Mouse (Mus musculus) kidney, embryonic 15.5 days (tissue): ENCODE data around the gene Zfp949. TPM values are rescaled to one million over a fixed set of nuclear protein-coding genes. Genes with fewer than 3 reads are reported as not detected.

Experiments used
- ATAC-seq: fragments of 200-750 bp; cut with Nextera tagmentation; replicated peaks from 2 replicates; pipeline ENCODE4 v1.8.0; 2017; ENCODE audit warnings: moderate TSS enrichment; ENCODE audit not compliant: low FRiP score
- H3K27ac ChIP-seq: fragments of 300-500 bp; sonication (generic); 2 replicates; pipeline ENCODE4 v1.5.1; 2015; ENCODE audit warnings: mild to moderate bottlenecking, inconsistent platforms
- H3K27me3 ChIP-seq: fragments of 300-500 bp; sonication (generic); 2 replicates; pipeline ENCODE4 v1.6.1; 2015; ENCODE audit warnings: inconsistent platforms
- H3K36me3 ChIP-seq: fragments of 300-500 bp; sonication (generic); 2 replicates; pipeline ENCODE4 v1.6.1; 2015; ENCODE audit warnings: inconsistent platforms
- H3K4me1 ChIP-seq: fragments of 300-500 bp; sonication (generic); 2 replicates; pipeline ENCODE4 v1.6.1; 2015; ENCODE audit warnings: inconsistent platforms
- H3K4me2 ChIP-seq: fragments of 300-500 bp; sonication (generic); 2 replicates; pipeline ENCODE4 v1.6.1; 2015; ENCODE audit warnings: moderate library complexity, mild to moderate bottlenecking, inconsistent platforms
- H3K4me3 ChIP-seq: fragments of 300-500 bp; sonication (generic); replicated peaks from 2 replicates; pipeline ENCODE4 v1.5.1; 2015; ENCODE audit warnings: mild to moderate bottlenecking, inconsistent platforms
- H3K9ac ChIP-seq: fragments of 300-500 bp; sonication (generic); 2 replicates; pipeline ENCODE4 v1.6.1; 2015; ENCODE audit warnings: mild to moderate bottlenecking, inconsistent platforms
- H3K9me3 ChIP-seq: fragments of 300-500 bp; sonication (generic); replicated peaks from 2 replicates; pipeline ENCODE4 v1.6.1; 2016; ENCODE audit warnings: inconsistent platforms
- WGBS: fragments of 180-500 bp; shearing (Covaris S2); methylation state at CpG from one replicate; pipeline ENCODE4 v1.1.7; 2015; ENCODE audit warnings: mixed read lengths; 5-methylcytosine and 5-hydroxymethylcytosine counted together
- polyA plus RNA-seq: library from polyadenylated mRNA; unstranded; fragments of >200 nt; fragmentation: Nextera tagmentation; extraction: Ambion mirVana; gene quantifications from 2 replicates; pipeline ENCODE4 v1.2.1, GENCODE M21; 2015

Zfp949 gene
- polyA plus RNA-seq, 1 experiment from 2014 or later: 10.7 TPM

DNA sequence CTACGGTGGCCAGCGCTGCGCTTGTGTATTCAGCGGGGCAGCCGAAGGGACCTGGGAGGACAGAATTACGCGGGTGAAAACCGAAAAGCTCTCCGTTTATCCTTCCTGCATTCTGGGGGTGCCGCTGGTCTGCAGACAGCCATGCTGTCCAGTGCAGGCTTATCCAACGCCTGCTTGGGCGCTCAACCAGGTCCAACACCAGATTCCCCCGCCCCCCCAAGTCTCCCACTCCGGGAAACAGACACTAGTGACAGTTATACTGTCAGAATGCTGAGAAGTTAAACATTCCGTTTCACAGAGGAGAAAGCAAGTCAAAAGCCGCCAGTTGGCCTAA lies 24.5 kb upstream of the Zfp949 start:
- Histone ChIP-seq H3K9me3 (no peaks in the 10 kb centered on the region), H3K36me3 (peaks cover 16% of the 10 kb centered on the region), H3K27ac (peak overlapping the region; percentile 94), H3K4me3 (peak overlapping the region; percentile 75), H3K4me1 (peaks cover 15% of the 10 kb centered on the region), H3K4me2 (peak overlapping the region; percentile 74), H3K9ac (peak overlapping the region; percentile 56), H3K27me3 (no peaks in the 10 kb centered on the region)
- WGBS: under 1% methylated on average over 16 of the region's 16 CpGs
- ATAC-seq: no peak

- Histone ChIP-seq H3K4me2 (no peak overlapping the region), H3K9ac (no peak overlapping the region), H3K36me3 (peaks cover 16% of the 10 kb centered on the region), H3K4me3 (no peak overlapping the region), H3K27ac (no peak overlapping the region), H3K27me3 (no peaks in the 10 kb centered on the region), H3K4me1 (peaks cover 15% of the 10 kb centered on the region), H3K9me3 (no peaks in the 10 kb centered on the region)
- WGBS: 96% methylated on average over 2 of the region's 2 CpGs
- ATAC-seq: no peak
Measured at GRCm38 (mm10) chr9:88524367-88524766, 23.5 kb upstream of the Zfp949 start.

DNA sequence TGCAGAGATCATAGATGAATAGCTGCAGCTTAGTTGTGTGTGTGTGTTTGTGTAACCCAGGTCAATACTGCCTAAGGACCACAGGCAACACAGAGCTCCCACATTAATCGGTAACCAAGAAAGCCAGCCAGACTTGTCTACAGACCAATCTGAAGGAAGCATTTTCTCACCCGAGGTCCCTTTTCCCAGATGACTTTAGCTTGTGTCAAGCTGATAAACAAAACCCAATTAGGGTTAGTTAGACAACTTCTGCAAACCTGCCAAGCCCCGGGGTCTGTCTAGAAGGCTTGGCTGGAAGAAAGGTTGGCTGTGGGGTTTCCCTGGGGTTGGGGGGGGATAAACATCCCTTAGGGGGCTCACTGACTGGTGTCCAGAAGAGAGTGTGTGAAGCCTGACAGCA lies 23.0 kb upstream of the Zfp949 start:
- Histone ChIP-seq H3K4me1 (peaks cover 15% of the 10 kb centered on the region), H3K9me3 (no peaks in the 10 kb centered on the region)
- ATAC-seq: no peak

GRCm38 (mm10) chr9:88525341-88525740 lies 22.5 kb upstream of the Zfp949 start:
- H3K27me3 ChIP-seq: no peaks in the 10 kb centered on the region
- ATAC-seq: no peak
- no peak overlapping the region for H3K9ac ChIP-seq
- 91% methylated on average over 6 of the region's 6 CpGs for WGBS
- H3K4me2 ChIP-seq: no peak overlapping the region
- H3K4me3 ChIP-seq: no peak overlapping the region
- H3K9me3 ChIP-seq: no peaks in the 10 kb centered on the region
- peaks cover 11% of the 10 kb centered on the region for H3K4me1 ChIP-seq
- H3K36me3 ChIP-seq: peaks cover 10% of the 10 kb centered on the region
- H3K27ac ChIP-seq: no peak overlapping the region

More for the DNA sequence above, 23.0 kb upstream of the Zfp949 start:
- Histone ChIP-seq H3K27me3 (no peaks in the 10 kb centered on the region), H3K9ac (no peak overlapping the region), H3K4me2 (no peak overlapping the region), H3K27ac (no peak overlapping the region), H3K4me3 (no peak overlapping the region), H3K36me3 (peaks cover 15% of the 10 kb centered on the region)
- WGBS: 67% methylated on average over 3 of the region's 3 CpGs

- 84% methylated on average over 4 of the region's 4 CpGs for whole genome bisulfite sequencing
- Histone ChIP-seq H3K36me3 (no peaks in the 10 kb centered on the region), H3K9ac (no peak overlapping the region), H3K27ac (no peak overlapping the region), H3K27me3 (no peaks in the 10 kb centered on the region), H3K9me3 (no peaks in the 10 kb centered on the region), H3K4me3 (no peak overlapping the region), H3K4me1 (peaks cover 2% of the 10 kb centered on the region; the same call in 1 of the 2 replicates), H3K4me2 (no peak overlapping the region)
- no peak for ATAC-seq
Measured at GRCm38 (mm10) chr9:88527956-88528355, 19.9 kb upstream of the Zfp949 start.

DNA sequence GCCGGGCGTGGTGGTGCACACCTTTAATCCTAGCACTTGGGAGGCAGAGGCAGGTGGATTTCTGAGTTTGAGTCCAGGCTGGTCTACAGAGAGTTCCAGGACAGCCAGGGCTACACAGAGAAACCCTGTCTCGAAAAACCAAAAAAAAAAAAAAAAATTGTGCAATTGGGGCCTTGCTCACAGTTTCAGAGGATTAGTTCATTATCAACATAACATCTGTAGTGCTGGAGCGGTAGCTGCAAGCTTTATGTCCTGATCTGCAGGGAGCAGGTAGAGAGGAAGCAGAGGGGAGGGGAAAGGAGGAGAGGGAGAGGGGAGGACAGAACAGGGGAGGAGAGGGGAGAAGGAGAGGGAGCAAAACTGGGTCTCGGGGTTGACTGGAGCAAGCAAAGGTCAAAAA lies 19.1 kb upstream of the Zfp949 start:
- no peaks in the 10 kb centered on the region for H3K27me3 ChIP-seq
- H3K4me1 ChIP-seq: no peaks in the 10 kb centered on the region
- 84% methylated on average over 5 of the region's 5 CpGs for WGBS
- no peak for ATAC-seq
- H3K4me3 ChIP-seq: no peak overlapping the region
- H3K36me3 ChIP-seq: no peaks in the 10 kb centered on the region
- H3K9me3 ChIP-seq: no peaks in the 10 kb centered on the region
- no peak overlapping the region for H3K9ac ChIP-seq
- no peak overlapping the region for H3K4me2 ChIP-seq
- no peak overlapping the region for H3K27ac ChIP-seq

DNA sequence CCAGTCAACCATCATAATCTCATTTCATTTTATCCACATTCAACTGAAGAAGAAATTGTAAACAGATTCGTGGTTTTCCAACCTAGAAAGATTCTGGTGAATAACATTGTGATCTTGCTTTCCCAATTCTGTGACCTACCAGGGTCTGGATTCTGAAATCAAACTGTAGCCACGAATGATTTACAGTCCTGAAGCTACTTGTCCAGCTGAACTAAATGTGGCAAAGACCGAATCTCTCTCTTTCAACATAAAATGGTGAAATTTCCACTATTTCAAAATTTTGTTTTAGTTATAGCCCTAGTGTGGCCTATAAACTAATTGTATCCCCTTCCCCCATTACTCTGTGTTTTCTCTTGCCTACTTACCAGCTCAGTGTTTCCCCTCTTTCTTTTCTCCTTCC lies 18.2 kb upstream of the Zfp949 start:
- H3K27ac ChIP-seq: no peak overlapping the region
- H3K36me3 ChIP-seq: no peaks in the 10 kb centered on the region
- H3K4me1 ChIP-seq: no peaks in the 10 kb centered on the region
- WGBS: 77% methylated on average over 3 of the region's 3 CpGs
- H3K27me3 ChIP-seq: no peaks in the 10 kb centered on the region
- H3K4me3 ChIP-seq: no peak overlapping the region
- no peak for ATAC-seq
- no peak overlapping the region for H3K4me2 ChIP-seq
- H3K9me3 ChIP-seq: no peaks in the 10 kb centered on the region
- no peak overlapping the region for H3K9ac ChIP-seq

DNA sequence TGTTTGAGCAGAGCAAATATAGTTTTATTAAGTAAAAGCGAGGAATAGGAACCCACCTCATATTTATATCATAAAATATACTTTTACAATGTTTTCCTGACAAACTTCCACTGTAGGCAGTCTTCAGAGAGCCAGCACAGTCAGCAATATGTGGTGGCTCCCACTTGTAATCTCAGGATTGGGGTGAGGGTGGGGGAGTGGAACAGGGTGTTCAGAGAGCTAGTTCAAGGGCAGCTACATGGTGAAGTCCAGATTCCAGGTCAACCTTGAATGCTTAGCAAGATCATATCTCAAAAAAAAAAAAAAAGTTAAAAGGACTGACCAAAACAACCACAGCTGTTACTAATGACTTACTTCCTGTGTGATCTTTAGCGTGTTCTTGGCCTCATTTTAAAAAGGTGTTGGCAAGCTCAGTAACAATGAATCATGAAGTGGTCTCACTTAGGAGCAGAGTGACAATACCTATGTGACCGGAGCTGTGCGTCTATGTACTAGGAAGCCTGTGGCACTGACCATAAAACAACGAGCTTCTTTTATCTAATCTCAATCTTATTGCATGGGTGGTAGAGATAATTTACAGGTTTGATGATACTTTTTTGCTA lies 17.7 kb upstream of the Zfp949 start:
- no peak overlapping the region for H3K4me2 ChIP-seq
- ATAC-seq: no peak
- WGBS: 55% methylated on average over 5 of the region's 5 CpGs

DNA sequence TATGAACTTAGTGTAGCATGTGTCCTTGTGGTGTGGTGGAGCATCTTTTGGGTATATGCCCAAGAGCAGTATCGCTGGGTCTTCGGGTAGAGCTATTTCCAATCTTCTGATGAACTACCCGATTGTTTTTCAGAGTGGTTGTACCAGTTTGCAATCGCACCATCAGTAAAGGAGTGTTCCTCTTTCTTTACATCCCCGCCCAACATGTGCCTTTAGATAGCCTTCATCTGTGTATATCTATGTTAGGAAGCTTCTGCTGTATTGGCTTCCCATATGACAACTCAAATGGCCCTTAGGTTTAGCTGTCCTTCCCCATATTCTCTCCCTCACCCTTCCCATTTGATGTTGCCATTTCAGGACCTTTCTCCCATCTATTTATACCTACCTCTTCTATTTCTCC lies 13.7 kb upstream of the Zfp949 start:
- ATAC-seq: no peak
- WGBS: 87% methylated on average over 5 of the region's 5 CpGs
- H3K27ac ChIP-seq: no peak overlapping the region

More for the DNA sequence above, 17.7 kb upstream of the Zfp949 start:
- Histone ChIP-seq H3K4me1 (no peaks in the 10 kb centered on the region), H3K9ac (no peak overlapping the region), H3K4me3 (no peak overlapping the region), H3K27me3 (no peaks in the 10 kb centered on the region), H3K36me3 (no peaks in the 10 kb centered on the region), H3K9me3 (no peaks in the 10 kb centered on the region), H3K27ac (no peak overlapping the region)

GRCm38 (mm10) chr9:88539546-88540224 lies 8.1 kb upstream of the Zfp949 start:
- Histone ChIP-seq H3K9ac (no peak overlapping the region), H3K27ac (no peak overlapping the region), H3K4me1 (no peaks in the 10 kb centered on the region), H3K27me3 (no peaks in the 10 kb centered on the region), H3K9me3 (no peaks in the 10 kb centered on the region), H3K36me3 (no peaks in the 10 kb centered on the region), H3K4me3 (no peak overlapping the region), H3K4me2 (no peak overlapping the region)
- no peak for ATAC-seq
- 64% methylated on average over 5 of the region's 5 CpGs for WGBS

More for the DNA sequence above, 13.7 kb upstream of the Zfp949 start:
- H3K4me2 ChIP-seq: no peak overlapping the region
- H3K9me3 ChIP-seq: no peaks in the 10 kb centered on the region
- no peaks in the 10 kb centered on the region for H3K27me3 ChIP-seq
- H3K4me1 ChIP-seq: no peaks in the 10 kb centered on the region
- H3K36me3 ChIP-seq: no peaks in the 10 kb centered on the region
- H3K9ac ChIP-seq: no peak overlapping the region
- H3K4me3 ChIP-seq: no peak overlapping the region

- no peak overlapping the region for H3K9ac ChIP-seq
- WGBS: 24% methylated on average over 2 of the region's 2 CpGs
- H3K27ac ChIP-seq: no peak overlapping the region
- no peaks in the 10 kb centered on the region for H3K27me3 ChIP-seq
- H3K36me3 ChIP-seq: no peaks in the 10 kb centered on the region
- H3K9me3 ChIP-seq: no peaks in the 10 kb centered on the region
- H3K4me2 ChIP-seq: no peak overlapping the region
- H3K4me1 ChIP-seq: peaks cover 5% of the 10 kb centered on the region; the same call in 1 of the 2 replicates
- peak; percentile 43; the same call in 1 of the 2 replicates for ATAC-seq
- no peak overlapping the region for H3K4me3 ChIP-seq
Measured at GRCm38 (mm10) chr9:88542816-88543215, 5.0 kb upstream of the Zfp949 start.

DNA sequence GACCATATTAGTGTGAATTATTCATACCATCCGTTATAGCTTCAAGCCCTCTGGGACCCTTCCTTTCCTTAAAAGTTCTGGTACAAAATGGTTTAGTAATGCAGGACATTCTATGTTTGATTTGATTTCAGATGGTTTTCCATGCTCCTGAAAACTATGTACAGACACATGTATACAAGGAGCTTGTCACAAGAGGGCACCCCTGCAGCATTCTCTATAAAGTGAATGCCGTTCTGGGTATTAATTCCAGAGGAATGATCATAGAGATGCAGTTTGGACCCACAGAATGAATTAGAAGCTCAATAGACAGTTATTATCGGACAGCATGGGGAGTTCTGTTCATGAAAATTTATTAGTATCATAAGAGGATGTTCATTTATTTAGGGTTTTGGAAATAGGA lies 2.3 kb upstream of the Zfp949 start:
- H3K27ac ChIP-seq: no peak overlapping the region

DNA sequence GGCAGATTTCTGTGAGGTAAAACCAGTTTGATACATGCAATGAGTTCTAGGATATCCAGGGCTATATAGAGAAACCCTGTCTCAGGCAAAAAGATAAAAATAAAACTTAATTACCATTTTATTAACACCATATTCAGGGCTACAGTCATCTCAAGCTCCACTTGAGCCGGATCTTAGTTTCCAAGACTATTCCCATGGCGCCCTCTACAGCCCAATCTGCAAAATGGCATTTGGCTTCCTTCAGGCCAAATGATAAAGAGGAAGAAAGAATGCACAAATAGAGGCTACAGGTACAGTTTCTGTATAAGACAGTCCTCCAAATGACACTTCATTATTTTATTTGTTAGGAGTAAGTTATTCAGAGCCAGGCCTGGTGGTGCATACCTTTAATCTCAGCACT lies 1.7 kb upstream of the Zfp949 start:
- Histone ChIP-seq H3K9me3 (no peaks in the 10 kb centered on the region), H3K4me1 (peaks cover 21% of the 10 kb centered on the region), H3K9ac (no peak overlapping the region), H3K36me3 (no peaks in the 10 kb centered on the region), H3K4me2 (no peak overlapping the region), H3K4me3 (no peak overlapping the region), H3K27me3 (no peaks in the 10 kb centered on the region), H3K27ac (no peak overlapping the region)
- WGBS: 6% methylated on average over 2 of the region's 2 CpGs
- no peak for ATAC-seq

More for the DNA sequence above, 2.3 kb upstream of the Zfp949 start:
- no peaks in the 10 kb centered on the region for H3K27me3 ChIP-seq
- no peak overlapping the region for H3K9ac ChIP-seq
- 37% methylated on average over 3 of the region's 3 CpGs for WGBS
- H3K9me3 ChIP-seq: no peaks in the 10 kb centered on the region
- no peak for ATAC-seq
- no peak overlapping the region for H3K4me3 ChIP-seq
- no peak overlapping the region for H3K4me2 ChIP-seq
- no peaks in the 10 kb centered on the region for H3K36me3 ChIP-seq
- H3K4me1 ChIP-seq: peaks cover 21% of the 10 kb centered on the region
